Mouse (Mus musculus) liver, postnatal 0 days (tissue): ENCODE results near the gene Zdhhc23.

Experiments
- CTCF ChIP-seq: sonication (generic); IDR thresholded peaks from 2 replicates; pipeline ENCODE4 v1.5.1; 2016; ENCODE audit warnings: antibody characterized with exemption, low read depth
- EP300 ChIP-seq: IDR thresholded peaks from 2 replicates; pipeline ENCODE4 v1.6.1; 2016; ENCODE audit warnings: antibody characterized with exemption, low read depth, mild to moderate bottlenecking

GRCm38 (mm10) chr16:43963291-43963690, 16.3 kb downstream of the Zdhhc23 start:
- TF ChIP-seq CTCF (no peak), EP300 (no peak)
